Mouse (Mus musculus) heart, embryonic 15.5 days (tissue): ENCODE measurements around the gene Gm597. TPM values are rescaled to one million over a fixed set of nuclear protein-coding genes. Genes with fewer than 3 reads are reported as not detected.

ENCODE experiments used
- ATAC-seq: fragments of 200-750 bp; cut with Nextera tagmentation; replicated peaks from 2 replicates; pipeline ENCODE4 v1.8.0; 2017; ENCODE audit warnings: low read depth, moderate TSS enrichment; ENCODE audit not compliant: insufficient number of reproducible peaks, insufficient read depth, low FRiP score
- H3K27ac ChIP-seq: fragments of 300-500 bp; sonication (generic); 2 replicates; pipeline ENCODE4 v1.5.1; 2015; ENCODE audit warnings: mild to moderate bottlenecking, inconsistent platforms
- H3K27me3 ChIP-seq: fragments of 300-500 bp; sonication (generic); 2 replicates; pipeline ENCODE4 v1.6.1; 2015; ENCODE audit warnings: inconsistent platforms
- H3K36me3 ChIP-seq: fragments of 300-500 bp; sonication (generic); 2 replicates; pipeline ENCODE4 v1.6.1; 2015; ENCODE audit warnings: mild to moderate bottlenecking, inconsistent platforms
- H3K4me1 ChIP-seq: fragments of 300-500 bp; sonication (generic); replicated peaks from 2 replicates; pipeline ENCODE4 v1.6.1; 2015; ENCODE audit warnings: inconsistent platforms
- H3K4me2 ChIP-seq: fragments of 300-500 bp; sonication (generic); 2 replicates; pipeline ENCODE4 v1.6.1; 2015; ENCODE audit warnings: inconsistent platforms, mild to moderate bottlenecking, moderate library complexity
- H3K4me3 ChIP-seq: fragments of 300-500 bp; sonication (generic); 2 replicates; pipeline ENCODE4 v1.5.1; 2015; ENCODE audit warnings: mild to moderate bottlenecking, inconsistent platforms
- H3K9ac ChIP-seq: fragments of 300-500 bp; sonication (generic); 2 replicates; pipeline ENCODE4 v1.6.1; 2015; ENCODE audit warnings: mild to moderate bottlenecking, inconsistent platforms
- H3K9me3 ChIP-seq: fragments of 300-500 bp; sonication (generic); replicated peaks from 2 replicates; pipeline ENCODE4 v1.6.1; 2016; ENCODE audit warnings: inconsistent platforms
- WGBS: fragments of 180-500 bp; shearing (Covaris S2); methylation state at CpG from one replicate; pipeline ENCODE4 v1.1.7; 2015; ENCODE audit warnings: mixed read lengths; 5-methylcytosine and 5-hydroxymethylcytosine counted together
- polyA plus RNA-seq: library from polyadenylated mRNA; unstranded; fragments of >200 nt; fragmentation: Nextera tagmentation; extraction: Ambion mirVana; gene quantifications from 2 replicates; pipeline ENCODE4 v1.2.1, GENCODE M21; 2015

Gene Gm597
- polyA plus RNA-seq: not detected in 2 replicates

GRCm38 (mm10) chr1:28780152-28780551, at the start of gene Gm597:
TSS of gene Gm597 (minus strand) at chr1:28780252.
- no peak for ATAC-seq
- Histone ChIP-seq H3K4me3 (no peak within 1 kb of the TSS), H3K9ac (no peak within 1 kb of the TSS), H3K4me1 (no peaks in the 10 kb centered on the region), H3K27ac (no peak within 1 kb of the TSS), H3K9me3 (no peaks in the 10 kb centered on the region), H3K4me2 (no peak within 1 kb of the TSS), H3K36me3 (no peaks in the 10 kb centered on the region), H3K27me3 (no peaks in the 10 kb centered on the region)

- no peak for ATAC-seq
- Histone ChIP-seq H3K4me3 (no peak overlapping the region), H3K9me3 (no peaks in the 10 kb centered on the region), H3K27ac (no peak overlapping the region), H3K27me3 (no peaks in the 10 kb centered on the region), H3K4me1 (no peaks in the 10 kb centered on the region), H3K36me3 (no peaks in the 10 kb centered on the region), H3K9ac (no peak overlapping the region), H3K4me2 (no peak overlapping the region)
- WGBS: 84% methylated on average over 1 of the region's 1 CpGs
Measured at GRCm38 (mm10) chr1:28807689-28808088, 27.6 kb upstream of the Gm597 start.

- H3K36me3 ChIP-seq: no peaks in the 10 kb centered on the region
- H3K27ac ChIP-seq: no peak overlapping the region
- H3K9me3 ChIP-seq: no peaks in the 10 kb centered on the region
- H3K9ac ChIP-seq: no peak overlapping the region
- no peak overlapping the region for H3K4me3 ChIP-seq
- H3K4me1 ChIP-seq: no peaks in the 10 kb centered on the region
- no peaks in the 10 kb centered on the region for H3K27me3 ChIP-seq
- no peak for ATAC-seq
- no peak overlapping the region for H3K4me2 ChIP-seq
Measured at GRCm38 (mm10) chr1:28806618-28807017, 26.6 kb upstream of the Gm597 start.

DNA sequence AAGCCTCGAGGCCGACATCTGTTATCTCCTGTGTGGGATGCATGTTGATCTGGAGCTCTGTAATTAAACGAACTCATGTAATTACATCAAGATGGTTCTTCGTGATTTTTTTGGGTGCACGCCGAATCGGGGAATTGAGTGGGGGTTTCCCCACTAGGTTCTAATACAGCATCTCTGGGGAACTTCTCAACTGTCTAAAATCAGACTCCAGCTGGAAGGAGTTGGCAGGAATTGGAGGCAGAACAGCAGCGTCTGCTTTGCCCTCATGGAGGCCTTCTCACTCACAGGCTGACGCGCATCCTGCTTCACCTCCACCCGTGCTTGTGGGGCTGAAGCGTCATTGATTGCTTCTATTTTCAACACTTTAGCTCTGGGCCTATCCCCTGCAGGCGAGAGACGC, 20.8 kb upstream of the Gm597 start:
- no peak for ATAC-seq
- 80% methylated on average over 14 of the region's 14 CpGs for WGBS

More for the DNA sequence above, 20.8 kb upstream of the Gm597 start:
- Histone ChIP-seq H3K27ac (no peak overlapping the region), H3K27me3 (no peaks in the 10 kb centered on the region), H3K4me1 (no peaks in the 10 kb centered on the region), H3K4me3 (no peak overlapping the region), H3K36me3 (no peaks in the 10 kb centered on the region), H3K9me3 (no peaks in the 10 kb centered on the region), H3K4me2 (no peak overlapping the region), H3K9ac (no peak overlapping the region)
